Comparison of ENCODE assay signal across 9 mouse cellular contexts in genomic region chr6:119924235-119925005, GRCm38 (mm10). TPM values are rescaled to one million over a fixed set of nuclear protein-coding genes. Genes with fewer than 3 reads are reported as not detected.
DNase-seq lines count a peak whose midpoint lies in the region; ATAC-seq and TF ChIP-seq lines count a peak whose summit lies in the region.
"Had no signal": no experiment of that assay in that cellular context is flagged by ENCODE, and none has a peak within 500 bp of the region (broad histone marks: within the 10 kb centered on the region; RNA-seq: fewer than 3 reads in every experiment).

No protein-coding gene starts in this region.

- no peaks in the 10 kb centered on the region for H3K9me3 ChIP-seq in heart, embryonic 16.5 days (replicated peaks; ENCODE audit: control insufficient read depth, low read length)
- no peaks in the 10 kb centered on the region for H3K9me3 ChIP-seq in heart, embryonic 11.5 days (replicated peaks; ENCODE audit: control insufficient read depth, low read length)
- H3K9me3 ChIP-seq: embryonic facial prominence, embryonic 13.5 days; lung, embryonic 15.5 days had no signal

- 0 out of 2 replicates have a peak, but pooled peaks have one; percentile 50 for ATAC-seq in heart, embryonic 16.5 days (replicated peaks; ENCODE audit: extremely low read depth, insufficient read depth, low FRiP score)
- ATAC-seq in heart, embryonic 11.5 days (replicated peaks; ENCODE audit: insufficient number of reproducible peaks, low FRiP score, low TSS enrichment) = no peak
- ATAC-seq in megakaryocyte, adult 5-6 weeks (ENCODE audit: poor library complexity, severe bottlenecking) = no peak

- no peak overlapping the region for H3K4me3 ChIP-seq in heart, embryonic 16.5 days (ENCODE audit: low read length)
- H3K4me3 ChIP-seq in heart, embryonic 11.5 days (ENCODE audit: low read depth, low read length) = no peak overlapping the region
- no peak overlapping the region for H3K4me3 ChIP-seq in C2C12 (ENCODE audit: insufficient read depth, poor library complexity, severe bottlenecking)
- H3K4me3 ChIP-seq: embryonic facial prominence, embryonic 13.5 days; lung, embryonic 15.5 days had no signal

- peak; percentile 55 for DNase-seq in R1 (ENCODE audit: low read depth, low spot score)
- DNase-seq in layer of hippocampus, adult 9-10 months (ENCODE audit: low spot score) = peak; percentile 24
- DNase-seq in skeletal muscle tissue, adult 2 months (ENCODE audit: low read depth, low spot score) = peak; percentile 18

- 39% methylated on average over 4 of the region's 4 CpGs for WGBS in heart, embryonic 16.5 days
- WGBS in heart, embryonic 11.5 days (ENCODE audit: insufficient replicate concordance) = 48% methylated on average over 4 of the region's 4 CpGs

- no peaks in the 10 kb centered on the region for H3K27me3 ChIP-seq in heart, embryonic 16.5 days (ENCODE audit: control insufficient read depth, insufficient read depth, low read length)
- H3K27me3 ChIP-seq in heart, embryonic 11.5 days (ENCODE audit: control insufficient read depth, insufficient read depth, low read length) = no peaks in the 10 kb centered on the region
- H3K27me3 ChIP-seq in C2C12 (ENCODE audit: control insufficient read depth, insufficient read depth, insufficient read length) = no peaks in the 10 kb centered on the region
- H3K27me3 ChIP-seq: embryonic facial prominence, embryonic 13.5 days; lung, embryonic 15.5 days had no signal

- H3K9ac ChIP-seq in heart, embryonic 16.5 days (ENCODE audit: low read length) = no peak overlapping the region
- H3K9ac ChIP-seq in heart, embryonic 11.5 days (ENCODE audit: low read depth, low read length) = no peak overlapping the region
- H3K9ac ChIP-seq: embryonic facial prominence, embryonic 13.5 days; lung, embryonic 15.5 days had no signal

- no peaks in the 10 kb centered on the region for H3K4me1 ChIP-seq in heart, embryonic 16.5 days (ENCODE audit: control insufficient read depth, insufficient read depth, low read length)
- H3K4me1 ChIP-seq in heart, embryonic 11.5 days (ENCODE audit: control insufficient read depth, insufficient read depth, low read length) = no peaks in the 10 kb centered on the region
- H3K4me1 ChIP-seq: embryonic facial prominence, embryonic 13.5 days; lung, embryonic 15.5 days had no signal

- no peak overlapping the region; the same call in 1 of the 2 replicates for H3K27ac ChIP-seq in heart, embryonic 16.5 days (ENCODE audit: low read length)
- H3K27ac ChIP-seq in heart, embryonic 11.5 days (ENCODE audit: low read depth, low read length) = no peak overlapping the region
- H3K27ac ChIP-seq: embryonic facial prominence, embryonic 13.5 days; lung, embryonic 15.5 days had no signal

- peak; percentile 22 for TF ChIP-seq CTCF in C2C12 (IDR thresholded peaks at IDR 0.05; ENCODE audit: control insufficient read depth, insufficient read depth, insufficient read length)

- H3K36me3 ChIP-seq in heart, embryonic 16.5 days (ENCODE audit: control insufficient read depth, insufficient read depth) = peaks cover 53% of the 10 kb centered on the region
- H3K36me3 ChIP-seq in heart, embryonic 11.5 days (ENCODE audit: control insufficient read depth, insufficient read depth, low read length) = peaks cover 40% of the 10 kb centered on the region
- peaks cover 89% of the 10 kb centered on the region for H3K36me3 ChIP-seq in C2C12 (ENCODE audit: control insufficient read depth, insufficient read depth)

- H3K79me3 ChIP-seq in C2C12 (ENCODE audit: low read depth) = no peaks in the 10 kb centered on the region

- no peak overlapping the region for H3ac ChIP-seq in C2C12 (ENCODE audit: control insufficient read depth, insufficient read length, low read depth)

- H3K4me2 ChIP-seq in heart, embryonic 16.5 days (ENCODE audit: low read depth, low read length) = no peak overlapping the region
- no peak overlapping the region for H3K4me2 ChIP-seq in heart, embryonic 11.5 days
- H3K4me2 ChIP-seq: embryonic facial prominence, embryonic 13.5 days; lung, embryonic 15.5 days had no signal

- H3K79me2 ChIP-seq in C2C12 (ENCODE audit: control insufficient read depth, insufficient read depth) = no peaks in the 10 kb centered on the region

TF ChIP-seq in C2C12, 6 proteins besides CTCF, POLR2A, EP300 and RAD21:
- TF ChIP-seq MYOD1 (IDR thresholded peaks at IDR 0.05; ENCODE audit: control insufficient read depth, insufficient read length, low read depth) (no peak), MYOG (IDR thresholded peaks at IDR 0.05; ENCODE audit: control insufficient read depth, extremely low read depth, insufficient read length) (no peak), USF1 (IDR thresholded peaks at IDR 0.05; ENCODE audit: low read depth) (no peak), FOSL1 (IDR thresholded peaks at IDR 0.05; ENCODE audit: insufficient read depth, low read length, poor library complexity, severe bottlenecking) (no peak), MAX (IDR thresholded peaks at IDR 0.05) (no peak), CEBPB (IDR thresholded peaks at IDR 0.05; ENCODE audit: low read depth) (no peak)

RNA-seq across cellular contexts. Expression of gene Rad52, which starts 21.9 kb away (rescaled TPM):
- 14.2 and 16.0 TPM in 2 replicates for polyA plus RNA-seq in heart, embryonic 16.5 days (2015; fragmentation: Nextera tagmentation; extraction: Ambion mirVana)
- 10.9 and 18.4 TPM in 2 replicates for polyA plus RNA-seq in heart, embryonic 11.5 days (2014; fragmentation: Nextera tagmentation; extraction: Ambion mirVana)
- 7.5 TPM for polyA plus RNA-seq in C2C12 (2012; fragmentation: generic; extraction: Trizol)
- 19.2 and 19.9 TPM in 2 replicates for total RNA-seq in megakaryocyte, adult 5-6 weeks (2015)
- total RNA-seq in megakaryocyte, adult 5-6 weeks (2017) = 12.4 and 13.2 TPM in 2 replicates
